Mouse (Mus musculus) heart, adult 2 months (tissue): Measurements from ENCODE around the gene Efna3. TPM values are rescaled to one million over a fixed set of nuclear protein-coding genes. Genes with fewer than 3 reads are reported as not detected.
A peak's percentile ranks its signal among the peaks of the same experiment; 100 is the strongest.

Source experiments
- DNase-seq, 2 experiments: peaks; one replicate each; pipeline ENCODE4 v3.0.0; 2021
- H3K27ac ChIP-seq: fragments of 200-600 bp; 2 replicates; pipeline ENCODE4 v1.8.1; 2022
- H3K27me3 ChIP-seq: fragments of 200-500 bp; 2 replicates; pipeline ENCODE4 v1.6.1; 2012; ENCODE audit warnings: mild to moderate bottlenecking, low read length, inconsistent platforms, mixed read lengths; ENCODE audit not compliant: control insufficient read depth, insufficient read depth
- H3K36me3 ChIP-seq: fragments of 200-500 bp; 2 replicates; pipeline ENCODE4 v1.6.1; 2012; ENCODE audit warnings: low read length, inconsistent platforms; ENCODE audit not compliant: control insufficient read depth, insufficient read depth
- H3K4me1 ChIP-seq: fragments of 200-500 bp; 2 replicates; pipeline ENCODE4 v1.6.1; 2011; ENCODE audit warnings: low read length; ENCODE audit not compliant: control insufficient read depth, insufficient read depth
- H3K4me3 ChIP-seq: fragments of 200-600 bp; 2 replicates; pipeline ENCODE4 v1.8.1; 2022
- H3K79me2 ChIP-seq: fragments of 200-500 bp; replicated peaks from 2 replicates; pipeline ENCODE4 v1.6.1; 2012; ENCODE audit warnings: mild to moderate bottlenecking, inconsistent platforms, low read length, moderate library complexity, mixed read lengths; ENCODE audit not compliant: control insufficient read depth, insufficient read depth
- H3K9ac ChIP-seq: fragments of 200-500 bp; 2 replicates; pipeline ENCODE4 v1.6.1; 2012; ENCODE audit warnings: low read depth, mild to moderate bottlenecking, control low read depth, inconsistent platforms, low read length, mixed read lengths
- CTCF ChIP-seq: fragments of 200-600 bp; IDR thresholded peaks from 2 replicates; pipeline ENCODE4 v1.8.1; 2022; ENCODE audit warnings: antibody characterized with exemption, mild to moderate bottlenecking, moderate library complexity
- EP300 ChIP-seq: fragments of 200-500 bp; IDR thresholded peaks from 2 replicates; pipeline ENCODE4 v1.6.1; 2011; ENCODE audit warnings: low read depth, low read length, control low read depth; ENCODE audit not compliant: insufficient read depth
- POLR2A ChIP-seq: fragments of 200-500 bp; IDR thresholded peaks from 2 replicates; pipeline ENCODE4 v1.6.1; 2011; ENCODE audit warnings: mild to moderate bottlenecking, low read depth, low read length, control low read depth; ENCODE audit not compliant: insufficient read depth
- WGBS: fragments of 180-500 bp; shearing (Covaris S2); methylation state at CpG from one replicate; pipeline ENCODE4 v1.1.7; 2018; 5-methylcytosine and 5-hydroxymethylcytosine counted together
- intact Hi-C: fragments of 180-260 bp; cut with DNase I; formaldehyde crosslinking; loops from one replicate; pipeline ENCODE4 v1.15.1; 2025
- polyA plus RNA-seq: library from polyadenylated mRNA; depleted of rRNA; stranded (reverse); fragments of >200 nt; gene quantifications from 2 replicates; pipeline ENCODE4 v1.2.3, GENCODE M21; 2012; rRNA removed
- total RNA-seq, 2 experiments: library from RNA; stranded (reverse); gene quantifications; 2 replicates each; pipeline ENCODE4 v1.2.3; 2021

The Efna3 gene
- total and polyA plus RNA-seq, 3 experiments = not detected

GRCm38 (mm10) chr3:89271760-89272159 is 51.0 kb downstream of the Efna3 start:
- H3K4me3 ChIP-seq = no peak overlapping the region
- peaks cover 29% of the 10 kb centered on the region for H3K36me3 ChIP-seq
- intact Hi-C loops = no loop called here
- peak in 1 of 2 experiments; percentile 43 for DNase-seq
- H3K4me1 ChIP-seq = peaks cover 23% of the 10 kb centered on the region
- 37% methylated on average over 6 of the region's 6 CpGs for WGBS
- no peaks in the 10 kb centered on the region; the same call in 1 of the 2 replicates for H3K79me2 ChIP-seq
- no peak overlapping the region for H3K9ac ChIP-seq
- TF ChIP-seq POLR2A (no peak), EP300 (no peak), CTCF (no peak)
- H3K27me3 ChIP-seq = no peaks in the 10 kb centered on the region
- no peak overlapping the region for H3K27ac ChIP-seq

- Histone ChIP-seq H3K36me3 (peaks cover 29% of the 10 kb centered on the region), H3K9ac (no peak overlapping the region), H3K27me3 (no peaks in the 10 kb centered on the region), H3K79me2 (peaks cover 2% of the 10 kb centered on the region), H3K27ac (peak overlapping the region; percentile 86), H3K4me3 (peak overlapping the region; percentile 71), H3K4me1 (peaks cover 21% of the 10 kb centered on the region)
- intact Hi-C loops = loop anchor here (1.0 kb wide), 1 partner anchor 8 kb away; no protein-coding TSS in a partner anchor
- 0 out of 2 replicates have a peak, but pooled peaks have one; percentile 7 for TF ChIP-seq EP300
- no peak for TF ChIP-seq CTCF
- no peak; the same call in 1 of the 2 replicates for TF ChIP-seq POLR2A
- peak; percentile 69 to 78 for DNase-seq
- WGBS = 32% methylated on average over 6 of the region's 6 CpGs
These were observed 51.9 kb downstream of the Efna3 start for GRCm38 (mm10) chr3:89270891-89271290.

- Histone ChIP-seq H3K79me2 (peaks cover 2% of the 10 kb centered on the region), H3K36me3 (peaks cover 22% of the 10 kb centered on the region), H3K27me3 (no peaks in the 10 kb centered on the region), H3K27ac (peak within 1 kb of the TSS; percentile 86), H3K9ac (peak within 1 kb of the TSS; percentile 87), H3K4me3 (peak within 1 kb of the TSS; percentile 71), H3K4me1 (peaks cover 19% of the 10 kb centered on the region)
- WGBS = 1% methylated on average over 39 of the region's 39 CpGs
- intact Hi-C loops = loop anchor here (1.0 kb wide), 1 partner anchor 9 kb away; no protein-coding TSS in a partner anchor
- TF ChIP-seq POLR2A (peak; percentile 89), EP300 (peak; percentile 52), CTCF (peak; percentile 73)
- peak; percentile 93 to 94 for DNase-seq
These were observed 52.6 kb downstream of the Efna3 start, which contains the start of gene Slc50a1 for GRCm38 (mm10) chr3:89270051-89270755. Gene Slc50a1 (minus strand): TSS chr3:89270570.

GRCm38 (mm10) chr3:89268916-89269315 is 53.8 kb downstream of the Efna3 start:
- Histone ChIP-seq H3K4me3 (peak overlapping the region; percentile 71), H3K27ac (peak overlapping the region; percentile 86), H3K4me1 (peaks cover 16% of the 10 kb centered on the region), H3K36me3 (peaks cover 17% of the 10 kb centered on the region), H3K79me2 (peaks cover 2% of the 10 kb centered on the region), H3K9ac (no peak overlapping the region), H3K27me3 (no peaks in the 10 kb centered on the region)
- DNase-seq = no peak
- intact Hi-C loops = no loop called here
- TF ChIP-seq POLR2A (no peak), CTCF (no peak), EP300 (no peak)
- 80% methylated on average over 8 of the region's 8 CpGs for WGBS

- Histone ChIP-seq H3K9ac (peak overlapping the region; percentile 96), H3K27me3 (no peaks in the 10 kb centered on the region), H3K27ac (peak overlapping the region; percentile 89), H3K79me2 (peaks cover 2% of the 10 kb centered on the region), H3K4me1 (peaks cover 22% of the 10 kb centered on the region), H3K36me3 (peaks cover 6% of the 10 kb centered on the region; the same call in 1 of the 2 replicates), H3K4me3 (peak overlapping the region; percentile 63)
- 0% methylated on average over 20 of the region's 20 CpGs for WGBS
- intact Hi-C loops = loop anchor here (2.0 kb wide), 1 partner anchor 16 kb away; no protein-coding TSS in a partner anchor
- peak; percentile 79 to 85 for DNase-seq
- TF ChIP-seq CTCF (no peak), POLR2A (peak; percentile 95), EP300 (peak; percentile 66; the same call in 1 of the 2 replicates)
These were observed 56.3 kb downstream of the Efna3 start for GRCm38 (mm10) chr3:89266439-89266893.

Other genes with a start within 250 kb of the Efna3 start
- gene Rusc1, start 229.7 kb downstream of the Efna3 start, total RNA-seq = 10 to 100 TPM; 26.4 to 30.9 TPM
- 38.8 and 50.4 TPM in 2 replicates for gene Rusc1, start 229.7 kb downstream of the Efna3 start, polyA plus RNA-seq
- not detected for gene Gm43738, start 221.9 kb downstream of the Efna3 start, total RNA-seq
- not detected in 2 replicates for gene Gm43738, start 221.9 kb downstream of the Efna3 start, polyA plus RNA-seq
- gene Fdps, start 221.0 kb downstream of the Efna3 start, total RNA-seq = 10 to 100 TPM; 20.8 to 21.1 TPM
- 22.5 and 29.6 TPM in 2 replicates for gene Fdps, start 221.0 kb downstream of the Efna3 start, polyA plus RNA-seq
- gene Pklr, start 186.8 kb downstream of the Efna3 start, total RNA-seq = not detected
- gene Pklr, start 186.8 kb downstream of the Efna3 start, polyA plus RNA-seq = 0.06 TPM in 1 of 2 replicates, not detected in the other
- gene Hcn3, start 162.8 kb downstream of the Efna3 start, total RNA-seq = under 1 TPM in 1 of 2 experiments, not detected in 1; 0.25 TPM
- gene Hcn3, start 162.8 kb downstream of the Efna3 start, polyA plus RNA-seq = 0.26 and 0.29 TPM in 2 replicates
- gene Clk2, start 158.2 kb downstream of the Efna3 start, total RNA-seq = 10 to 100 TPM; 15.4 to 18.9 TPM
- 26.5 and 40.4 TPM in 2 replicates for gene Clk2, start 158.2 kb downstream of the Efna3 start, polyA plus RNA-seq
- 10 to 100 TPM; 44.5 to 54.7 TPM for gene Scamp3, start 145.5 kb downstream of the Efna3 start, total RNA-seq
- 96.7 and 108 TPM in 2 replicates for gene Scamp3, start 145.5 kb downstream of the Efna3 start, polyA plus RNA-seq
- gene Fam189b, start 139.8 kb downstream of the Efna3 start, total RNA-seq = 1 to 10 TPM; 3.9 to 5.1 TPM
- gene Fam189b, start 139.8 kb downstream of the Efna3 start, polyA plus RNA-seq = 12.8 and 18.0 TPM in 2 replicates
- 10 to 100 TPM; 19.9 to 20.4 TPM for gene Gba, start 120.0 kb downstream of the Efna3 start, total RNA-seq
- gene Gba, start 120.0 kb downstream of the Efna3 start, polyA plus RNA-seq = 26.3 and 39.2 TPM in 2 replicates
- gene Thbs3, start 107.8 kb downstream of the Efna3 start, total RNA-seq = 1 to 10 TPM; 3.4 to 5.1 TPM
- gene Thbs3, start 107.8 kb downstream of the Efna3 start, polyA plus RNA-seq = 15.8 and 24.3 TPM in 2 replicates
- 10 to 100 TPM; 59.8 to 61.8 TPM for gene Mtx1, start 95.9 kb downstream of the Efna3 start, total RNA-seq
- gene Mtx1, start 95.9 kb downstream of the Efna3 start, polyA plus RNA-seq = 96.2 and 111 TPM in 2 replicates
- gene Muc1, start 93.9 kb downstream of the Efna3 start, total RNA-seq = under 1 TPM; 0.39 to 0.47 TPM
- 0.67 and 6.2 TPM in 2 replicates for gene Muc1, start 93.9 kb downstream of the Efna3 start, polyA plus RNA-seq
- gene Krtcap2, start 77.0 kb downstream of the Efna3 start, total RNA-seq = 10 to 100 TPM; 80.7 to 95.7 TPM
- gene Krtcap2, start 77.0 kb downstream of the Efna3 start, polyA plus RNA-seq = 84.3 and 116 TPM in 2 replicates
- gene Trim46, start 76.7 kb downstream of the Efna3 start, total RNA-seq = under 1 TPM; 0.39 to 0.96 TPM
- 1.4 and 1.9 TPM in 2 replicates for gene Trim46, start 76.7 kb downstream of the Efna3 start, polyA plus RNA-seq
- gene Dpm3, start 63.6 kb downstream of the Efna3 start, total RNA-seq = 10 to 100 TPM; 54.3 to 58.2 TPM
- gene Dpm3, start 63.6 kb downstream of the Efna3 start, polyA plus RNA-seq = 140 and 160 TPM in 2 replicates
- 10 to 100 TPM; 17.3 to 23.3 TPM for gene Slc50a1, start 52.4 kb downstream of the Efna3 start, total RNA-seq
- 105 and 111 TPM in 2 replicates for gene Slc50a1, start 52.4 kb downstream of the Efna3 start, polyA plus RNA-seq
- 10 to 100 TPM; 22.6 to 28.4 TPM for gene Efna1, start 41.8 kb downstream of the Efna3 start, total RNA-seq
- gene Efna1, start 41.8 kb downstream of the Efna3 start, polyA plus RNA-seq = 39.6 and 44.4 TPM in 2 replicates
- gene Efna4, start 15.1 kb upstream of the Efna3 start, total RNA-seq = under 1 TPM; 0.21 to 0.36 TPM
- gene Efna4, start 15.1 kb upstream of the Efna3 start, polyA plus RNA-seq = 0.64 and 0.86 TPM in 2 replicates
- gene Adam15, start 27.0 kb upstream of the Efna3 start, total RNA-seq = 10 to 100 TPM; 56.8 to 59.2 TPM
- 95.6 and 95.7 TPM in 2 replicates for gene Adam15, start 27.0 kb upstream of the Efna3 start, polyA plus RNA-seq
- gene Dcst2, start 39.0 kb upstream of the Efna3 start, total RNA-seq = not detected
- gene Dcst2, start 39.0 kb upstream of the Efna3 start, polyA plus RNA-seq = 0.09 and 0.35 TPM in 2 replicates
- gene Dcst1, start 42.3 kb upstream of the Efna3 start, total RNA-seq = not detected
- gene Dcst1, start 42.3 kb upstream of the Efna3 start, polyA plus RNA-seq = 0.18 and 0.23 TPM in 2 replicates
- 10 to 100 TPM; 20.5 to 23.4 TPM for gene Zbtb7b, start 71.8 kb upstream of the Efna3 start, total RNA-seq
- gene Zbtb7b, start 71.8 kb upstream of the Efna3 start, polyA plus RNA-seq = 21.5 and 21.9 TPM in 2 replicates
- gene Lenep, start 79.8 kb upstream of the Efna3 start, total RNA-seq = not detected
- gene Lenep, start 79.8 kb upstream of the Efna3 start, polyA plus RNA-seq = 2.1 and 5.4 TPM in 2 replicates
- gene Flad1, start 88.9 kb upstream of the Efna3 start, total RNA-seq = 10 to 100 TPM; 56.1 to 59.7 TPM
- gene Flad1, start 88.9 kb upstream of the Efna3 start, polyA plus RNA-seq = 81.3 and 89.8 TPM in 2 replicates
- 1 to 10 TPM; 3.3 to 3.5 TPM for gene Cks1b, start 95.4 kb upstream of the Efna3 start, total RNA-seq
- 9.0 and 10.7 TPM in 2 replicates for gene Cks1b, start 95.4 kb upstream of the Efna3 start, polyA plus RNA-seq
- 10 to 100 TPM; 31.6 to 32.0 TPM for gene Shc1, start 95.5 kb upstream of the Efna3 start, total RNA-seq
- gene Shc1, start 95.5 kb upstream of the Efna3 start, polyA plus RNA-seq = 32.4 and 50.5 TPM in 2 replicates
- 10 to 100 TPM; 12.5 to 15.3 TPM for gene Pygo2, start 107.2 kb upstream of the Efna3 start, total RNA-seq
- gene Pygo2, start 107.2 kb upstream of the Efna3 start, polyA plus RNA-seq = 14.4 and 17.3 TPM in 2 replicates
- gene Pbxip1, start 113.7 kb upstream of the Efna3 start, total RNA-seq = 10 to 100 TPM; 55.7 to 67.5 TPM
- gene Pbxip1, start 113.7 kb upstream of the Efna3 start, polyA plus RNA-seq = 56.2 and 58.2 TPM in 2 replicates
- 1 to 10 TPM; 6.7 to 7.5 TPM for gene Pmvk, start 131.6 kb upstream of the Efna3 start, total RNA-seq
- 14.8 and 21.5 TPM in 2 replicates for gene Pmvk, start 131.6 kb upstream of the Efna3 start, polyA plus RNA-seq
- 1 to 10 TPM; 2.0 to 3.3 TPM for gene Kcnn3, start 197.2 kb upstream of the Efna3 start, total RNA-seq
- 0.84 and 2.0 TPM in 2 replicates for gene Kcnn3, start 197.2 kb upstream of the Efna3 start, polyA plus RNA-seq